Mouse (Mus musculus) lung, embryonic 16.5 days (tissue): ENCODE results near the gene Tmem37. TPM values are rescaled to one million over a fixed set of nuclear protein-coding genes. Genes with fewer than 3 reads are reported as not detected.

ENCODE experiments used
- ATAC-seq: fragments of 200-750 bp; cut with Nextera tagmentation; 2 replicates; pipeline ENCODE4 v1.8.0; 2017; ENCODE audit warnings: low read depth, mild to moderate bottlenecking, moderate library complexity
- H3K27ac ChIP-seq: fragments of 300-500 bp; sonication (generic); 2 replicates; pipeline ENCODE4 v1.5.1; 2014; ENCODE audit warnings: mild to moderate bottlenecking, control low read depth, low read length
- H3K27me3 ChIP-seq: fragments of 300-500 bp; sonication (generic); 2 replicates; pipeline ENCODE4 v1.6.1; 2014; ENCODE audit warnings: low read depth, low read length, mixed read lengths; ENCODE audit not compliant: control insufficient read depth, insufficient read depth
- H3K36me3 ChIP-seq: fragments of 300-500 bp; sonication (generic); 2 replicates; pipeline ENCODE4 v1.6.1; 2014; ENCODE audit warnings: low read length; ENCODE audit not compliant: control insufficient read depth, insufficient read depth
- H3K4me1 ChIP-seq: fragments of 300-500 bp; sonication (generic); replicated peaks from 2 replicates; pipeline ENCODE4 v1.6.1; 2014; ENCODE audit warnings: low read length, mixed read lengths; ENCODE audit not compliant: control insufficient read depth, insufficient read depth
- H3K4me2 ChIP-seq: fragments of 300-500 bp; sonication (generic); 2 replicates; pipeline ENCODE4 v1.6.1; 2014; ENCODE audit warnings: low read depth, low read length, control low read depth
- H3K4me3 ChIP-seq: fragments of 300-500 bp; sonication (generic); 2 replicates; pipeline ENCODE4 v1.5.1; 2014; ENCODE audit warnings: mild to moderate bottlenecking, low read length, control low read depth
- H3K9ac ChIP-seq: fragments of 300-500 bp; sonication (generic); 2 replicates; pipeline ENCODE4 v1.6.1; 2014; ENCODE audit warnings: low read length, control low read depth
- H3K9me3 ChIP-seq: fragments of 300-500 bp; sonication (generic); 2 replicates; pipeline ENCODE4 v1.6.1; 2016; ENCODE audit warnings: low read length; ENCODE audit not compliant: control insufficient read depth
- WGBS: fragments of 180-500 bp; shearing (Covaris S2); extraction: QIAGEN DNeasy Blood & Tissue Kit; methylation state at CpG from one replicate; pipeline ENCODE4 v1.1.7; 2014; 5-methylcytosine and 5-hydroxymethylcytosine counted together
- polyA plus RNA-seq: library from polyadenylated mRNA; unstranded; fragments of >200 nt; fragmentation: Nextera tagmentation; extraction: Ambion mirVana; gene quantifications from 2 replicates; pipeline ENCODE4 v1.2.1, GENCODE M21; 2015

The Tmem37 gene
- polyA plus RNA-seq, 1 experiment from 2014 or later: 11.4 TPM

DNA sequence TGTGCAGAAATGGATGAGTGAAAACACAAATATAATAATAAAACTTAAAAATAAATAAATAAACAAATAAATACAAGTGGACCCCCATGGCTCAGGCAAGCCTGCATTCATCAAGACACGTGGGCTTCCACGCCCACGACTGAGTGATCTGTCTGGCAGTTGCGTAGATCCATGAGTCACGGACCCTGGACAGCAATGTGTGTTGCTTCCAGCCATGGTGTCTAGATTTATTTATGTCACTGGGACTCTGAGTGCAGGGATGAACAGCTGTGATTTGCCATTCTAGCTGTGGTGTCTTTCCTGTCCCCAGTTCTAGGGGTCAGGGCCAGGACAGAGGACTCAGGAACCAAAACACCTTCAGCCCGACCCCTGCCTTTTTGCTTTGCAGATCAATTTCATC, 18.9 kb downstream of the Tmem37 start:
- no peak for ATAC-seq
- Histone ChIP-seq H3K4me3 (no peak overlapping the region), H3K36me3 (no peaks in the 10 kb centered on the region), H3K4me1 (peaks cover 14% of the 10 kb centered on the region), H3K9me3 (no peaks in the 10 kb centered on the region), H3K27me3 (no peaks in the 10 kb centered on the region), H3K4me2 (no peak overlapping the region), H3K9ac (no peak overlapping the region), H3K27ac (no peak overlapping the region)
- WGBS: 70% methylated on average over 6 of the region's 6 CpGs

DNA sequence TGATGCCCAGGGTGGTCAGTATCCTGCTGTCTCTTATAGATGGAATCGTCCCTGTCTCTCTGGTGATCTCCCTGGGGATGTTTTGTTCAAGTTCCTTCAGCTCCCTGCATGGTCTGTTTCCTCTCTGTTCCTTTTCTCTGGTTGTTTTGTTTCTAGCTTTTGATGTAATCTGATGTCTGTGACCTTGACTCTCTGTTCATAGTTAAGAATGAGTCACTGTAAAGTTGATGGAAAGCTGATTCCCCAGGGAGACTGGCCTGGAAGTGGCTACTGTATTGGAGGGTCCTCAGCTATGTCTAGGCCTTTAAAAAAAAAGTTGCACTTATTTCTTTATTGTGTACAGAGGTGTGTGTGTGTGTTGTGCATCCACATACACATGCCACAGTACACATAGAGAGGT, 22.8 kb downstream of the Tmem37 start:
- peaks cover 5% of the 10 kb centered on the region; the same call in 1 of the 2 replicates for H3K4me1 ChIP-seq
- ATAC-seq: no peak
- 65% methylated on average over 1 of the region's 1 CpGs for whole genome bisulfite sequencing

DNA sequence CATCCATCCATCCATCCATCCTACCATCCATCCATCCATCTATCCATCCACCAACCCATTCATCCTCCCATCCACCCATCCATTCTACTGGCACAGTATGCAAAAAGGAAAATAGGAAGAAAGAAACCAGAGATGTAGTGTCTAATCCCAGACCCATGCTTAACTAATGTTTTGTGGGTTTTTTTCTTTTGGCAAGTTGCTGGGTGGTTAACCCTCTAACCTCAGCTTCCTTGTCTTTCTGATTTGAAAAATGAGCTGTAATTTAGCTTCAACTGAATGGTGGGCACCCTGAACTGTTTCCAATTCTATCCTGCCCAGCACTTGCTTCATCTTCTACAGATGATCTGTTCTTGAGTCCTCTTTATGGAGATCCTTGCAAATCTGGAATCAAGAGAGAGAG, 26.5 kb downstream of the Tmem37 start:
- Histone ChIP-seq H3K27ac (no peak overlapping the region), H3K4me1 (no peaks in the 10 kb centered on the region), H3K27me3 (no peaks in the 10 kb centered on the region), H3K36me3 (no peaks in the 10 kb centered on the region), H3K9ac (no peak overlapping the region), H3K4me3 (no peak overlapping the region), H3K9me3 (no peaks in the 10 kb centered on the region), H3K4me2 (no peak overlapping the region)
- no peak for ATAC-seq

More for the DNA sequence above, 22.8 kb downstream of the Tmem37 start:
- H3K36me3 ChIP-seq: no peaks in the 10 kb centered on the region
- no peak overlapping the region for H3K27ac ChIP-seq
- H3K9ac ChIP-seq: no peak overlapping the region
- H3K27me3 ChIP-seq: no peaks in the 10 kb centered on the region
- H3K4me3 ChIP-seq: no peak overlapping the region
- H3K9me3 ChIP-seq: no peaks in the 10 kb centered on the region
- H3K4me2 ChIP-seq: no peak overlapping the region

DNA sequence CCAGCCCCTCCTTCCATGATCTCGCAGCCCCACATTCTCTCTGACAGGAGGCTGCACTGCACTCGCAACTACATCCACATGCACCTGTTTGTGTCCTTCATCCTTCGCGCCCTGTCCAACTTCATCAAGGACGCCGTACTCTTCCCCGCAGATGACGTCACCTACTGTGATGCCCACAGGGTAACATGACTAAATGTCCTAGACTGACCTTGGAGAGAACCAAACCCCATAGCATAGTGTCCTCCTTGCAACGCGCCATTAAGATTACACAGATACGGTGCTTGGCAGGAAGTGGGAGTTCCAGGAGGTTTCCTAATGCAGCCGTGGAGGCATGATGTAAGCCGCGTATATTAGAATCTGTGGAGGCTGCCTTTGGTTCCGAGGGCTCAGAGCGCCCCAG, 29.3 kb downstream of the Tmem37 start:
- peak; percentile 36; the same call in 1 of the 2 replicates for ATAC-seq
- Histone ChIP-seq H3K4me1 (no peaks in the 10 kb centered on the region), H3K9ac (no peak overlapping the region), H3K27me3 (no peaks in the 10 kb centered on the region), H3K36me3 (no peaks in the 10 kb centered on the region), H3K4me3 (no peak overlapping the region), H3K4me2 (no peak overlapping the region), H3K9me3 (no peaks in the 10 kb centered on the region), H3K27ac (no peak overlapping the region)
- 75% methylated on average over 16 of the region's 16 CpGs for WGBS

DNA sequence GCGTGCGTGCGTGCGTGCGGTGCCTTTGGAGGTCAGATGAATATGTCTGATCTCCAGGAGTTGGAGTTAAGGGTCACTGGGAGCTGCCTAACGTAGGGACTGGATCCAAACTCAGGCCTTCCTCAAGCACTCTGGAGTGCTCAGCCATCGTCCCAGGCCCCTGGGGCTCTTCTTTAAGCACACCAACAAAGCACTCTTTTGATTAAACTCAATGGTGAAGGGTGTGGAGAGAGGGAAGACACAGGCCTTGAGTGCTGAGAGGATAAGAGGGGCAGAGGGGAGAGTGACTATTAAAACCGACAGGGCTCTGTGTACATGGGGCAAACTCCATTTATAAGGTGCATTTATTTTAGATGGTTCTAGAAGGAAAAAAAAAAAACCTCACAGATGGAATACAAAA, 31.5 kb downstream of the Tmem37 start:
- ATAC-seq: no peak
- H3K27ac ChIP-seq: no peak overlapping the region
- 74% methylated on average over 8 of the region's 8 CpGs for WGBS
- no peak overlapping the region for H3K9ac ChIP-seq
- no peaks in the 10 kb centered on the region for H3K4me1 ChIP-seq
- H3K27me3 ChIP-seq: no peaks in the 10 kb centered on the region
- no peak overlapping the region for H3K4me3 ChIP-seq
- no peaks in the 10 kb centered on the region for H3K9me3 ChIP-seq
- no peaks in the 10 kb centered on the region for H3K36me3 ChIP-seq
- no peak overlapping the region for H3K4me2 ChIP-seq

DNA sequence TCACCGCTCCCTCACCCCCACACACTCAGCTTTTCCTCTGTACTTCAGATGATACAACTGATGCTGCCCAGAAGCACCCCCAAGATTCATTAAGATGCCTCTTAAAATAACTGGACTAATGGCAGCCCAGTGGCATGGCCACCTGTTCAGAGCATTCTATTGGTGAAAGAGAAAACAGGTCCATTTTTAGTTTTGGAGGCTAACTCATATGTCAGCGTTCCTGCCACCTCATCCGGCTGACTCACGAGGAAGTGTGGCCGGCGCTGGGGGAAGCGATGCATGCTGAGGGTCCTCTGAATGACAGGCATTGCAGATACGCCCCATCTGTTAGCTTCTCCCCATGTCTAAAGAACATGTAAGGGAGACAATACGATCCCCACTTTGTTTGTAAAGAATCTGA, 35.3 kb downstream of the Tmem37 start:
- H3K27me3 ChIP-seq: no peaks in the 10 kb centered on the region
- H3K4me2 ChIP-seq: no peak overlapping the region
- no peaks in the 10 kb centered on the region; the same call in 1 of the 2 replicates for H3K4me1 ChIP-seq
- no peaks in the 10 kb centered on the region for H3K9me3 ChIP-seq
- H3K9ac ChIP-seq: no peak overlapping the region
- no peaks in the 10 kb centered on the region for H3K36me3 ChIP-seq
- WGBS: 51% methylated on average over 9 of the region's 9 CpGs
- no peak overlapping the region for H3K4me3 ChIP-seq
- no peak for ATAC-seq
- H3K27ac ChIP-seq: no peak overlapping the region

DNA sequence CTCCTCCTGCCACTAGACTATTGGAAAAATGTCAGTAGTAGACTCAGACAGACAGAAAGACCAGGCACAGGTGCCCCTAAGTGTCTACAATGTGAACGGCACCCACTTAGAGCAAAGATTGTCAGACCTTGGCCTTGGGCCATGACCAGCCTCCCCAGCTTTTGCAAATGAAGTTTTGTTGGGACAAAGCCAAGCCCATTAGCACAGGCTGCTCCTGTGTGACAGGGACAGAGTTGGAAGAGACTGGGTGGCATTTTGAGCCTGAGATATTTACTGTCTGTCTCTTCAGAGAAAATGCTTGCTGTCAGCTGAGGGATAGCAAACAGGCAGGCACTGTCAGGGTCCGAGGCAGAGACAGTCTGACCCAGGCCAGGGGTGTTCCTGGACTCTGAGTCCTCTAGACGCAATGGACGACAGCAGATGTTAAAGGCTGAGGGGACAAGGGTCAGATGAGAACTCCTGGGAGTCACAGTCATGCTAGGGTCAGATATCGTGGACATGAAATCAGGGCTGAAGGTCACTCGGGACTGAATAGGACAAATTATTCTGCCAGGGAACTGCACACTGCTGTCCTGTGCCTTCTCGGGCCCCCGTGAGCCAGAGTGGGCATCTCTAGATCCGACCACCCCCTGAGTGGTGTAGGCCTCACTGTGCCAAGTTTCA, 36.7 kb downstream of the Tmem37 start:
- H3K27ac ChIP-seq: no peak overlapping the region
- no peaks in the 10 kb centered on the region for H3K9me3 ChIP-seq
- no peak overlapping the region for H3K4me2 ChIP-seq
- no peaks in the 10 kb centered on the region for H3K36me3 ChIP-seq
- H3K27me3 ChIP-seq: no peaks in the 10 kb centered on the region
- no peak overlapping the region for H3K9ac ChIP-seq
- no peak overlapping the region for H3K4me3 ChIP-seq
- peak; percentile 35; the same call in 1 of the 2 replicates for ATAC-seq
- WGBS: 52% methylated on average over 9 of the region's 9 CpGs
- H3K4me1 ChIP-seq: no peaks in the 10 kb centered on the region; the same call in 1 of the 2 replicates

DNA sequence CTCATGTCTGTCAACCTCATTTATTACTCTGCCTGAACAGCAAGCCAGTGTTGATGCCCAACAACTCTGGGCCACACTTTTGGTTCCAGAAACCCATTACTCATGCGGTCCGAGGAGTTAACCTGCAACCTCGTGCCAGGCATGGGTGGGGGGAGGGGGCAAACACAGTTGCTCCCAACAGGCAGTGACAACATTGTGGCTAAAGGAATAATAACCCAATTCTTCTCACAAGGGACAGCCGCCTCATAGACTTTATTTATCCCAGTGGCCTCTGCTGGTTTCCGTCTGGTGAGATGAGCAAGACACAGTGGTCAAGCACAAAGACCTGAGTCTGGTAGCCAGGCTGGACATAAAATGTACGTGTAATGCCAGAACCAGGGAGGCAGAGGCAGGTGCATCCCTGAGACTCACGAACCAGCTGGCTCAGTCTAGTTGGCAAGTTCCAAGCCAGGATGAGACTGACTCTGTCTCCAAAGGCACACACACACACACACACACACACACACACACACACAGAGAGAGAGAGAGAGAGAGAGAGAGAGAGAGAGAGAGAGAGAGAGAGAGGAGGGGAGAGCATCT, 38.3 kb downstream of the Tmem37 start:
- Histone ChIP-seq H3K36me3 (no peaks in the 10 kb centered on the region), H3K9me3 (no peaks in the 10 kb centered on the region), H3K4me3 (no peak overlapping the region), H3K4me1 (no peaks in the 10 kb centered on the region; the same call in 1 of the 2 replicates), H3K9ac (no peak overlapping the region), H3K27ac (no peak overlapping the region), H3K27me3 (no peaks in the 10 kb centered on the region), H3K4me2 (no peak overlapping the region)
- no peak for ATAC-seq
- 68% methylated on average over 7 of the region's 7 CpGs for WGBS

DNA sequence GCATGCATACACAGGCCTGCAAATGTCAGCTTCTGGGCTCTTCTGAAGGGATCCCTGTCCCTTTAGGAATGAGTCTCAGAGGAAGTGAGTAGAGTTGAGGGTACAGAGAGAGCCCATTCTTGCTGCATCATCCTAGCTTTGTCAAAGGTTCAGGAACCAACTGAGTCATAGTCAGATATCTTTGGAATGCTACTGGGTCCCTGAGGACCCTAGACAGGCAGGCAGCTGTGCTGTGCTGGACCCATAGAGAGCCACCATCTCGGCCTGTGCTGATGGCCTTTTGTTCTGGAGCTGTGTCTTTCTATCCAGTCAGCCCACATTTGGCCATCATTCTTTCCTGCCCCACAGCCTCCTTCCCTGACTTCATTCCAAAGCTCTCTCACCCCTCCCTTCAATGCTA, 39.1 kb downstream of the Tmem37 start:
- H3K27ac ChIP-seq: no peak overlapping the region
- H3K27me3 ChIP-seq: no peaks in the 10 kb centered on the region
- no peak overlapping the region for H3K9ac ChIP-seq
- WGBS: 46% methylated on average over 1 of the region's 1 CpGs
- no peak overlapping the region for H3K4me3 ChIP-seq
- no peak for ATAC-seq
- no peaks in the 10 kb centered on the region; the same call in 1 of the 2 replicates for H3K4me1 ChIP-seq
- H3K9me3 ChIP-seq: no peaks in the 10 kb centered on the region
- H3K4me2 ChIP-seq: no peak overlapping the region
- no peaks in the 10 kb centered on the region for H3K36me3 ChIP-seq
